Mouse (Mus musculus) heart, embryonic 14.5 days (tissue): ENCODE results near the gene Acbd5. TPM values are rescaled to one million over a fixed set of nuclear protein-coding genes. Genes with fewer than 3 reads are reported as not detected.
"Not testable (repeated sequence)": the region's sequence is repeated elsewhere in the genome, so short reads cannot be mapped to it uniquely, and the experiment has no call there.

Experiments
- ATAC-seq: fragments of 200-750 bp; cut with Nextera tagmentation; 2 replicates; pipeline ENCODE4 v1.8.0; 2017; ENCODE audit warnings: low read depth, moderate TSS enrichment; ENCODE audit not compliant: insufficient number of reproducible peaks, insufficient read depth, low FRiP score
- H3K27ac ChIP-seq, 2 experiments: fragments of 200-500 bp in 1 of 2; fragments of 300-500 bp in 1 of 2; sonication (generic) in 1 of 2; replicated peaks in 1 of 2; 2 replicates each; pipeline ENCODE4 v1.5.1; 2012 to 2014; ENCODE audit warnings: low read depth in 2 of 2, low read length in 2 of 2, control low read depth in 1 of 2, mild to moderate bottlenecking in 1 of 2, mixed read lengths in 1 of 2; ENCODE audit not compliant: control insufficient read depth in 1 of 2, insufficient read depth in 1 of 2
- H3K27me3 ChIP-seq: fragments of 300-500 bp; sonication (generic); 2 replicates; pipeline ENCODE4 v1.6.1; 2014; ENCODE audit warnings: mild to moderate bottlenecking, low read length, control low read depth; ENCODE audit not compliant: control insufficient read depth, insufficient read depth
- H3K36me3 ChIP-seq: fragments of 300-500 bp; sonication (generic); 2 replicates; pipeline ENCODE4 v1.6.1; 2014; ENCODE audit warnings: mild to moderate bottlenecking, control low read depth, low read length, mixed read lengths; ENCODE audit not compliant: control insufficient read depth, insufficient read depth
- H3K4me1 ChIP-seq, 2 experiments: fragments of 200-500 bp in 1 of 2; fragments of 300-500 bp in 1 of 2; sonication (generic) in 1 of 2; 2 replicates each; pipeline ENCODE4 v1.6.1; 2012 to 2014; ENCODE audit warnings: low read length in 2 of 2, control low read depth in 1 of 2, mixed read lengths in 1 of 2; ENCODE audit not compliant: control insufficient read depth in 2 of 2, insufficient read depth in 2 of 2
- H3K4me2 ChIP-seq: fragments of 300-500 bp; sonication (generic); 2 replicates; pipeline ENCODE4 v1.6.1; 2014; ENCODE audit warnings: mild to moderate bottlenecking, low read length
- H3K4me3 ChIP-seq, 2 experiments: fragments of 200-500 bp in 1 of 2; fragments of 300-500 bp in 1 of 2; sonication (generic) in 1 of 2; 2 replicates each; pipeline ENCODE4 v1.5.1; 2012 to 2014; ENCODE audit warnings: low read length in 2 of 2, mild to moderate bottlenecking in 2 of 2, control low read depth in 1 of 2, low read depth in 1 of 2, moderate library complexity in 1 of 2; ENCODE audit not compliant: control insufficient read depth in 1 of 2, insufficient read depth in 1 of 2
- H3K9ac ChIP-seq: fragments of 300-500 bp; sonication (generic); 2 replicates; pipeline ENCODE4 v1.6.1; 2014; ENCODE audit warnings: mild to moderate bottlenecking, low read length
- H3K9me3 ChIP-seq: fragments of 300-500 bp; sonication (generic); 2 replicates; pipeline ENCODE4 v1.6.1; 2016; ENCODE audit warnings: low read length, control low read depth; ENCODE audit not compliant: control insufficient read depth
- WGBS: fragments of 180-500 bp; shearing (Covaris S2); extraction: QIAGEN DNeasy Blood & Tissue Kit; methylation state at CpG from one replicate; pipeline ENCODE4 v1.1.7; 2014; 5-methylcytosine and 5-hydroxymethylcytosine counted together
- polyA plus RNA-seq: library from polyadenylated mRNA; unstranded; fragments of >200 nt; fragmentation: Nextera tagmentation; extraction: Ambion mirVana; gene quantifications from 2 replicates; pipeline ENCODE4 v1.2.1, GENCODE M21; 2014

Gene Acbd5
- polyA plus RNA-seq, 1 experiment from 2014 or later, result 25.5 TPM

GRCm38 (mm10) chr2:23028826-23029225 is 39.1 kb upstream of the Acbd5 start:
- H3K4me1 ChIP-seq, result peaks cover 2 to 12% of the 10 kb centered on the region in 2 experiments; a peak in 3 of 4 replicates
- no peaks in the 10 kb centered on the region for H3K27me3 ChIP-seq
- no peak for ATAC-seq
- H3K9ac ChIP-seq, result no peak overlapping the region
- no peaks in the 10 kb centered on the region; the same call in 1 of the 2 replicates for H3K9me3 ChIP-seq
- H3K36me3 ChIP-seq, result peaks cover 7% of the 10 kb centered on the region; the same call in 1 of the 2 replicates
- WGBS, result 89% methylated on average over 4 of the region's 4 CpGs
- no peak overlapping the region for H3K4me3 ChIP-seq
- no peak overlapping the region for H3K27ac ChIP-seq
- no peak overlapping the region for H3K4me2 ChIP-seq

- H3K9ac ChIP-seq, result no peak overlapping the region
- peaks cover 2 to 9% of the 10 kb centered on the region in 2 experiments; a peak in 3 of 4 replicates for H3K4me1 ChIP-seq
- no peak overlapping the region for H3K4me3 ChIP-seq
- ATAC-seq, result no peak
- no peak overlapping the region for H3K27ac ChIP-seq
- WGBS, result 95% methylated on average over 4 of the region's 4 CpGs
- H3K36me3 ChIP-seq, result peaks cover 7% of the 10 kb centered on the region; the same call in 1 of the 2 replicates
- H3K9me3 ChIP-seq, result no peaks in the 10 kb centered on the region; the same call in 1 of the 2 replicates
- H3K27me3 ChIP-seq, result no peaks in the 10 kb centered on the region
- no peak overlapping the region for H3K4me2 ChIP-seq
Measured at GRCm38 (mm10) chr2:23030631-23031030, 37.3 kb upstream of the Acbd5 start.

DNA sequence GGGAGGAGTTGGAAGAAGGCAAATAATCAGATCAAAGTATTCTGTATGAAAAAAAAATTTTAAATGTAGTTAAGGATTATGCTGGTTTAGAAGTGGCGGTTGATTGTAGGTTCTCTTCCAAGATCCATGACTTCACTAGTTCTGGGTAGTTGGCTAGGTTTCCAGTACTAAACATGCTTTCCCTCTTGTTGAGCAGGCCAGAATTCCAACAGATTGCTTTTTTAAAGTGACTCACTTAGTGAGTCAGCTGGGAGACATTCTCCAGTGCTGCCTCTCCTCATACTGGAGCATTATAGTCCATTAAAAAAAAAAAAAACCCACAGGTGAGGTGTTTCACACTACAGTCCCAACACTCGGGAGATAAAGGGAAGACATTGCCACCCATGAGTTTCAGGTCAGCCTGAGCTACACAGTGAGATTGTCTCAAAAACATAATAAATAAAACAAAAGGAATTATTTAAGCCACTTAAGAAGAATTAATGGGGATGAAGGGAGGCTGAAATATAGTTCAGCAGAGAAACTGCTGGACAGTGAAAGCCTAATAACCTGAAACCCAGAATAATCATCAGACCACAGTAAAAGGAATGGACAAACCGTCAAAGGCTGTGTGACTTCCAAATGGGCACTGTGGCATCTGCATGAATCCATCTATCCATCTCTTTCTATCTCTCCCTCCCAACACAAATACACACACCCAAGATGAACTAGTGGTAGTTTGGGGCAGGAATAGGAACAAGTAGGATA is 33.1 kb upstream of the Acbd5 start:
- H3K4me2 ChIP-seq, result no peak overlapping the region
- H3K27ac ChIP-seq, result no peak overlapping the region
- 70% methylated on average over 3 of the region's 3 CpGs for WGBS

DNA sequence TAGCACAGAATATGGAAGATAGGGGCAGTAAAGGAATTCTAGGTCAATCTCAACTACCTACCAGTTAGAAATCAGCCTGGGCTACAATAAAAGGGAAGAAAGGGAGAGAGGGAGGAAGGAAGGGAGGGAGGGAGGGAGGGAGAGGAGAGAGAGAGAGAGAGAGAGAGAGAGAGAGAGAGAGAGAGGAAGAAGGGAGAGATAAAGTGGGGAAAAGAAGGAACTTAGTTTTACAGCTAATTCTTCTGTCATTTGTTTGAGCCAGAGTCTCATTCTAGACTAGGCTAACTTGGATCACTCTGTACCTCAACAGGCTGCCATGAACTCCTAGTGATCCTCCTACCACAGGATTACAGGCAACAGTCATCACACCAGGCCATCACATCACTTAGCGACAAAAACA is 32.5 kb upstream of the Acbd5 start:
- 100% methylated on average over 1 of the region's 1 CpGs for whole genome bisulfite sequencing

More for the DNA sequence above, 33.1 kb upstream of the Acbd5 start:
- ATAC-seq, result no peak
- Histone ChIP-seq H3K9ac (no peak overlapping the region), H3K36me3 (peaks cover 4% of the 10 kb centered on the region; the same call in 1 of the 2 replicates), H3K9me3 (no peaks in the 10 kb centered on the region; the same call in 1 of the 2 replicates), H3K27me3 (no peaks in the 10 kb centered on the region), H3K4me3 (no peak overlapping the region), H3K4me1 (peaks cover 0 to 13% of the 10 kb centered on the region in 2 experiments; a peak in 2 of 4 replicates)

GRCm38 (mm10) chr2:23039082-23040000 is 28.6 kb upstream of the Acbd5 start:
- no peaks in the 10 kb centered on the region for H3K36me3 ChIP-seq
- under 1% methylated on average over 52 of the region's 59 CpGs for WGBS

More for the DNA sequence above, 32.5 kb upstream of the Acbd5 start:
- H3K27ac ChIP-seq, result no peak overlapping the region
- no peak overlapping the region for H3K4me3 ChIP-seq
- no peak overlapping the region for H3K4me2 ChIP-seq
- no peak for ATAC-seq
- H3K9me3 ChIP-seq, result no peaks in the 10 kb centered on the region
- H3K4me1 ChIP-seq, result peaks cover 0 to 13% of the 10 kb centered on the region in 2 experiments; a peak in 2 of 4 replicates
- peaks cover 2% of the 10 kb centered on the region; the same call in 1 of the 2 replicates for H3K36me3 ChIP-seq
- no peaks in the 10 kb centered on the region for H3K27me3 ChIP-seq
- H3K9ac ChIP-seq, result no peak overlapping the region

DNA sequence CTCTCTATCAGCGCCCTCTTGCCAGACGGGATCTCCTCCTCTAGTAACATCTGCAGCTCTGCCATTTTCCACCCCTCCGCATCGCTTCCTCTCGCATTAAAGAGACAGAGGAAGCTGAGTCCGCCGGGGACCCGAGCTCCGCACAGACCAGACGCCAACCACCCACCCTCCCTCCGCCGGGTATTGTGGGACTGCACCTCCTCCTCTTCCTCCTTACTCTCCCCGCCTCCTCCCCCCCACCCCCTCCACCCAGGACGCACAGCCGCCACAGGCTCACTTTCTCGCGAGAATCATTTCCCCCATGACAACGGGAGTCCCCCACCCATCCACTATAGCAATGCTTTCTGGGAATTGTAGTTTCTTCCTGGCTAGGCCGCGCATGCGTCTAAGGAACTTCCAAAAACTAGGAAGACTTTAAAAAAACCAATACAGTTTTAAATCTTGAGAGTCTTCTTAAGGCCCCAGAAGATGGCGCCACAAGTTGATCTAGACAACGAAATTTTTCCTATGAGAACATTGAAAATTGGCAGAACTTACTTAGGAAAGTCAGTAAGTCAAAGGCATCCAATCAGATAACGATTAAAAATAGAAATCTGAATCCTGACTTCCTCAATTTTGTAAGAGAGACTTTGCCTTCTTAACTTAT is 27.8 kb upstream of the Acbd5 start, which contains the start of gene Abi1:
Gene Abi1, minus strand, starts transcription at position 241 of the 646 bp plus-strand sequence.
- H3K27ac ChIP-seq, result peak within 1 kb of the TSS; percentile 98
- peak within 1 kb of the TSS; percentile 95 for H3K4me3 ChIP-seq
- 2% methylated on average over 24 of the region's 24 CpGs for WGBS
- peak within 1 kb of the TSS; percentile 76 for H3K4me2 ChIP-seq
- H3K4me1 ChIP-seq, result peaks cover 0 to 13% of the 10 kb centered on the region in 2 experiments; a peak in 2 of 4 replicates
- ATAC-seq, result peak; percentile 97
- H3K9ac ChIP-seq, result peak within 1 kb of the TSS; percentile 95
- H3K27me3 ChIP-seq, result no peaks in the 10 kb centered on the region
- H3K36me3 ChIP-seq, result no peaks in the 10 kb centered on the region
- no peaks in the 10 kb centered on the region for H3K9me3 ChIP-seq

More at GRCm38 (mm10) chr2:23039082-23040000, 28.6 kb upstream of the Acbd5 start:
- Histone ChIP-seq H3K4me1 (peaks cover 0 to 13% of the 10 kb centered on the region in 2 experiments; a peak in 2 of 4 replicates), H3K27me3 (no peaks in the 10 kb centered on the region), H3K4me2 (peak overlapping the region; percentile 76), H3K9ac (peak overlapping the region; percentile 95), H3K4me3 (peak overlapping the region; percentile 95), H3K9me3 (no peaks in the 10 kb centered on the region), H3K27ac (peak overlapping the region; percentile 98)
- ATAC-seq, result peak; percentile 77

DNA sequence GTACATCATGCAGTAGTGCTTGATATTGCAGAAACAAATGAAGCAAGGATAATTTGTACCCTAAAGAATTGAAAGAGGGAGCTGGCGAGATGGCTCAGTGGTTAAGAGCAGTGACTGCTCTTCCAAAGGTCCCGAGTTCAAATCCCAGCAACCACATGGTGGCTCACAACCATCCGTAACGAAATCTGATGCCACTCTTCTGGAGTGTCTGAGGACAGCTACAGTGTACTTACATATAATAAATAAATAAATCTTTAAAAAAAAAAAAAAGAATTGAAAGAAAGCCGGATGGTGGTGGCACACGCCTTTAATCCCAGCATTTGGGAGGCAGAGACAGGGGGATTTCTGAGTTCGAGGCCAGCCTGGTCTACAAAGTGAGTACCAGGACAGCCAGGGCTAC is 27.3 kb upstream of the Acbd5 start:
- H3K9ac ChIP-seq, H3K9me3 ChIP-seq, H3K36me3 ChIP-seq, ATAC-seq, H3K27me3 ChIP-seq: not testable (repeated sequence)
- peak overlapping the region; percentile 54 for H3K4me2 ChIP-seq
- 82% methylated on average over 7 of the region's 7 CpGs for WGBS
- peaks cover 0 to 13% of the 10 kb centered on the region in 2 experiments; a peak in 2 of 4 replicates for H3K4me1 ChIP-seq
- peak overlapping the region in 1 of 2 experiments; percentile 33; a peak in 1 of 4 replicates for H3K27ac ChIP-seq
- H3K4me3 ChIP-seq, result peak overlapping the region in 1 of 2 experiments; percentile 95; a peak in 2 of 4 replicates
